Mouse (Mus musculus) embryonic fibroblast, embryonic 13.5 days (primary cell): ENCODE results near the gene Impdh1. TPM values are rescaled to one million over a fixed set of nuclear protein-coding genes. Genes with fewer than 3 reads are reported as not detected.
A peak's percentile ranks its signal among the peaks of the same experiment; 100 is the strongest.
"Not testable (repeated sequence)": the region's sequence is repeated elsewhere in the genome, so short reads cannot be mapped to it uniquely, and the experiment has no call there.

Experiments used
- H3K27ac ChIP-seq: 2 replicates; pipeline ENCODE4 v1.5.1; 2012; ENCODE audit warnings: low read length, control low read depth, inconsistent platforms; ENCODE audit not compliant: insufficient read depth
- H3K4me1 ChIP-seq: 2 replicates; pipeline ENCODE4 v1.6.1; 2011; ENCODE audit warnings: low read length; ENCODE audit not compliant: control insufficient read depth, insufficient read depth
- H3K4me3 ChIP-seq: 2 replicates; pipeline ENCODE4 v1.5.1; 2011; ENCODE audit warnings: mild to moderate bottlenecking, control low read depth, low read length; ENCODE audit not compliant: insufficient read depth
- CTCF ChIP-seq: IDR thresholded peaks from 2 replicates; pipeline ENCODE4 v1.5.1; 2011; ENCODE audit warnings: mild to moderate bottlenecking, control low read depth, low read length, moderate library complexity, borderline replicate concordance; ENCODE audit not compliant: insufficient read depth
- POLR2A ChIP-seq: IDR thresholded peaks from 2 replicates; pipeline ENCODE4 v1.6.1; 2011; ENCODE audit warnings: low read depth, mild to moderate bottlenecking, control low read depth, low read length, moderate library complexity
- polyA plus RNA-seq: library from polyadenylated mRNA; stranded (reverse); fragments of >200 nt; gene quantifications from 2 replicates; pipeline ENCODE4 v1.2.4, GENCODE M21; 2011; ENCODE audit warnings: low read depth; ENCODE audit not compliant: missing spikeins, insufficient read length

Gene Impdh1
- polyA plus RNA-seq, 1 experiment = 36.5 TPM

DNA sequence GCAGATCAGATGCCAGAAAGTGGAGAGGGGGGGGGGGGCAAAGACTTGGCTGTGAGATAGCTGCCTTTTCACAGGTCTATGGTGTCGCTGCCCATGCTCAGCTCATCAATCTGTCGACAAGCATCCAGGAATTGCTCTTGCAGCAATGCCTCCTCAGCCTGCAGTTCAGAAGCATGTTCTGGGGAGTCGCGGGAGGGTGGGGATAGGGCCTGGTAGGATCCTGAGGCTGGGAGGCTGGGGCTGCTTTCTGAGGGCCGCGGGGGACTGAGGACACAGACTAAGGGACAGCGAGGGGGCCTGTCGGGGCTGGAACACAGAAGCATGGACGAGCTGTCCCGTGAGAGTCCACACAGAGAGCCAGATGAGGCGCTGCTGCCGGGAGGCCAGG is 46.5 kb downstream of the Impdh1 start:
- H3K4me3 ChIP-seq = no peak overlapping the region

DNA sequence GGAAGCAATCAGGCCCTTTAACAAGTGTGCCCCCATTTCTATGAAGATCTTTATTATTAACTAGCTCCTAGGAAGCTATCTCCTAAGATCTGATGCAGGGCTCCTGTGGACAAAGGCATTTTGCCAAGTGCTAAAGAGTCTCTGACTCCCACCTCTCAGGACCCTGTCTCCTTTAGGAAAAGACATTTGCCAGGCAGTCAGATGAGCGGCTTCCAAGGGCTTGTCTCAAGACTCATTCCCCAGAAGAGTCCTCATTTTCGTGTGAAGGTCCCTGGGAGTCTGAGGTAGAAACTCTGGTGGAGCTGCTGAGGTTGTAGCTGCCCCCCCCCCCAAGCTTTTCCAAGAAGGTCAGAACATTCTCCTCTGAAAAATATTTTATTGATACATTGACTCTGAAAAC is 47.3 kb downstream of the Impdh1 start:
- Histone ChIP-seq H3K4me1 (no peaks in the 10 kb centered on the region), H3K4me3 (no peak overlapping the region), H3K27ac (no peak overlapping the region)
- TF ChIP-seq POLR2A = no peak
- TF ChIP-seq CTCF = no peak

More for the DNA sequence above, 46.5 kb downstream of the Impdh1 start:
- Histone ChIP-seq H3K27ac (no peak overlapping the region), H3K4me1 (no peaks in the 10 kb centered on the region)
- TF ChIP-seq POLR2A (no peak), CTCF (no peak)

GRCm38 (mm10) chr6:29166196-29166595 is 50.0 kb downstream of the Impdh1 start:
- no peak overlapping the region for H3K27ac ChIP-seq
- H3K4me1 ChIP-seq = no peaks in the 10 kb centered on the region; the same call in 1 of the 2 replicates
- H3K4me3 ChIP-seq = no peak overlapping the region
- no peak for TF ChIP-seq POLR2A
- TF ChIP-seq CTCF = no peak

DNA sequence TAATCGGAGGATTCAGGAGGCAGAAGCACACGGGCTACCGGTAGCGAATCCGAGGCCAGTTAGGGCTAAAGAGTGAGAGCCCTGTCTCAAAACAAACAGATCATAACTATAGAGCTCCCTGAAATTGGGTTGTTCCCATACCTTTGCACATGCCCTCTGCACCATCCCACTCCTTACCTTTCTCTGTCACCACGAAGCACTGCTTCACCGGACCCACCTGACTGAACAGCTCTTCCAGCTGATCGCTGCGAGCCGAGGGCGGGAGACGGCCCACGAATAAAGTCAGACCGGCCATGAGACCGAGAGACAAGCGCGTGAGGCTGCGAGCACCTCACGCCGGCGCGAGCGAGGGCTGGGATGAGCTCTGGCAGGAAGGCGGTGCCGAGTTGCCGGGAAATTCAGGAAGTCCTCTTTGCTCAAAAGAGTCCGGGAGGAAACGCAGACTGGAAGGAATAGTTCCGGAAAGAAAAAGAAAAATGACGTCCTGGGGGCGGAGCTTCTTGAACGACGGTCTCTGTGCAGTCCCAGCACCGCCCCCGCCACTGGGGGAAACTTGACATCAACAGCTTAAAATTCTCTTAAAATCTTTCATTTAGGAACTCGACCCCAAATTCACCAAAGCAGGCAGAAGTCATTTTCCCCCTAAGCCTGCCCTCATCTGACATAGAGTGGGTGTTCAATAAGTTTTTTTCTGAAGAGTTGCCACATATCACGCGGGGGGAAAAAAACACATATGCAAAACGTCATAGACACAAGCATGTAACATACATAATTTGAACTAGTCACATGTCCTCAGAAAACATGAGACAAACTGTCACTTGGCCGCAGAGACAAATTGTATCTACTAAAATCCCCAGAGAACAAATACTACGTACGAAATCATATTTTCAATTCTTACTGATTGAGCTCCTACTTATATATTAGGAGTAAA is 51.6 kb downstream of the Impdh1 start, which contains the start of gene Rbm28:
Gene Rbm28 (minus strand): TSS at position 693 of the 931 bp plus-strand sequence.
- Histone ChIP-seq H3K27ac (no peak within 1 kb of the TSS), H3K4me1 (no peaks in the 10 kb centered on the region; the same call in 1 of the 2 replicates), H3K4me3 (peak within 1 kb of the TSS; percentile 98)
- TF ChIP-seq CTCF (no peak), POLR2A (peak; percentile 96)

GRCm38 (mm10) chr6:29161291-29161690 is 54.9 kb downstream of the Impdh1 start:
- not testable (repeated sequence) for H3K4me1 ChIP-seq, H3K27ac ChIP-seq, H3K4me3 ChIP-seq

- no peaks in the 10 kb centered on the region; the same call in 1 of the 2 replicates for H3K4me1 ChIP-seq
- H3K4me3 ChIP-seq = no peak overlapping the region
- TF ChIP-seq CTCF (no peak), POLR2A (no peak)
- no peak overlapping the region for H3K27ac ChIP-seq
Measured at GRCm38 (mm10) chr6:29160786-29161185, 55.4 kb downstream of the Impdh1 start.

- H3K4me3 ChIP-seq = no peak overlapping the region
- no peaks in the 10 kb centered on the region for H3K4me1 ChIP-seq
- TF ChIP-seq POLR2A (no peak), CTCF (no peak)
- no peak overlapping the region for H3K27ac ChIP-seq
Measured at GRCm38 (mm10) chr6:29156326-29156725, 59.8 kb downstream of the Impdh1 start.

Other genes with a start within 250 kb of the Impdh1 start
- not detected in 2 replicates for gene Lep, start 156.1 kb downstream of the Impdh1 start, polyA plus RNA-seq
- 44.9 and 49.9 TPM in 2 replicates for gene Rbm28, start 51.4 kb downstream of the Impdh1 start, polyA plus RNA-seq
- gene Prrt4, start 36.8 kb downstream of the Impdh1 start, polyA plus RNA-seq = 0.16 and 0.33 TPM in 2 replicates
- 25.3 and 27.6 TPM in 2 replicates for gene Hilpda, start 56.1 kb upstream of the Impdh1 start, polyA plus RNA-seq
- gene Fam71f2, start 63.2 kb upstream of the Impdh1 start, polyA plus RNA-seq = not detected in 2 replicates
- gene Fam71f1, start 102.8 kb upstream of the Impdh1 start, polyA plus RNA-seq = not detected in 2 replicates
- 1,348 and 1,377 TPM in 2 replicates for gene Calu, start 131.7 kb upstream of the Impdh1 start, polyA plus RNA-seq
- gene Opn1sw, start 172.1 kb upstream of the Impdh1 start, polyA plus RNA-seq = 0.40 and 0.78 TPM in 2 replicates
- 25.1 and 26.7 TPM in 2 replicates for gene Ccdc136, start 179.9 kb upstream of the Impdh1 start, polyA plus RNA-seq
- gene Flnc, start 216.9 kb upstream of the Impdh1 start, polyA plus RNA-seq = 107 and 151 TPM in 2 replicates